Mouse (Mus musculus): ENCODE data around the gene Zcchc13. TPM values are rescaled to one million over a fixed set of nuclear protein-coding genes. Genes with fewer than 3 reads are reported as not detected.

Gene Zcchc13
- polyA plus RNA-seq, 1 experiment from 2014 or later: not detected

Other genes with a start within 250 kb of the Zcchc13 start
- gene Tsx, start 216.1 kb upstream of the Zcchc13 start, polyA plus RNA-seq (2014; fragmentation: Nextera tagmentation; extraction: Ambion mirVana): 0.53 TPM in 1 of 2 replicates, not detected in the other
- gene Gm26992, start 208.6 kb upstream of the Zcchc13 start, polyA plus RNA-seq (2014; fragmentation: Nextera tagmentation; extraction: Ambion mirVana): not detected in 2 replicates
- gene Slc16a2, start 191.4 kb downstream of the Zcchc13 start, polyA plus RNA-seq (2014; fragmentation: Nextera tagmentation; extraction: Ambion mirVana): 11.4 and 11.9 TPM in 2 replicates